Mouse (Mus musculus): Measurements from ENCODE around the gene Rnf180. TPM values are rescaled to one million over a fixed set of nuclear protein-coding genes. Genes with fewer than 3 reads are reported as not detected.

Rnf180 gene
- polyA plus RNA-seq, 1 experiment from 2014 or later: 6.8 TPM

DNA sequence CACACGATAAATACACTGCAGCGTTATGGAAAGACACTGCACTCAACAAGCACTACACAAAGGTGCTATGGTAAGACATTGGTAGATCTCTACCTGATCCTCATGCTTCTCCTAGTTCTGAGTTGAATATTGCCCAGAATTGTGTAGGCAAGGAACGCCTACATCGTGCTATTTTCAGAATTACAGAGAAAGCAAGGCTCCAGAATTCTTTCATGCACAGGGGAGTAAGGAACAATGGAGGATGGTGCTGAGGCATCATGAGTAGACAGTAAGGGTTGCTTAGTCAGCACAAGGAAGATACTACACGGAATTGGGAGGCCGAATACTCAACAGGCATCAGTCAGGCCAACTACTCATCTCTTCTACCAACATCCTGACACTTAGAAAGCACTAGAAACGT lies 105.9 kb downstream of the Rnf180 start:
- Histone ChIP-seq H3K27me3 (no peaks in the 10 kb centered on the region), H3K4me2 (replicated peaks) (no peak overlapping the region), H3K9me3 (replicated peaks) (no peaks in the 10 kb centered on the region), H3K36me3 (no peaks in the 10 kb centered on the region), H3K4me3 (replicated peaks) (no peak overlapping the region), H3K27ac (replicated peaks) (no peak overlapping the region), H3K4me1 (no peaks in the 10 kb centered on the region), H3K9ac (no peak overlapping the region)
- ATAC-seq (ENCODE audit: insufficient number of reproducible peaks, low FRiP score, low TSS enrichment, low read depth): no peak
- 90% methylated on average over 7 of the region's 7 CpGs for WGBS

DNA sequence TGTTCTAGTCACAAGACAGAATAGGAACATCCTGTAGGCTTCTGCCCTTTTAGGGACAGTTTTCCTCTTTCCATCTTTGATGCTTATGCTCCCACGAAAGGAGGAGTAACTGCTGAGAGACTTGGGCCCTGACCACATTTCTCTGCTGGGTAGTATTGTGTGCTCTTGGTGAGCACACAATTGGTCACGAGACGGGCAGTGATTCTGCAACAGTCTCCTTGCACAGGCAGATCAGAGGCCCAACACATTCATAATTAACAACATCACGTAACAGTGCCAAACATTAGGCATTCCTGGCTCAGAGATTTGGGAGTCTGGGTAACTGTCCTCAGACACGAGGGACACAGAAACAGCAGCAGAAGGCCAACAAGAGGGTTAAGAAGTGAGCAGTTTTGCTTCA lies 113.8 kb downstream of the Rnf180 start:
- Histone ChIP-seq H3K4me2 (replicated peaks) (no peak overlapping the region), H3K4me1 (no peaks in the 10 kb centered on the region), H3K27ac (replicated peaks) (no peak overlapping the region), H3K4me3 (replicated peaks) (no peak overlapping the region), H3K9me3 (replicated peaks) (no peaks in the 10 kb centered on the region), H3K36me3 (no peaks in the 10 kb centered on the region), H3K27me3 (no peaks in the 10 kb centered on the region), H3K9ac (no peak overlapping the region)
- WGBS: 86% methylated on average over 5 of the region's 5 CpGs
- no peak for ATAC-seq (ENCODE audit: insufficient number of reproducible peaks, low FRiP score, low TSS enrichment, low read depth)

GRCm38 (mm10) chr13:105165441-105165840 lies 129.2 kb downstream of the Rnf180 start:
- Histone ChIP-seq H3K4me3 (replicated peaks) (no peak overlapping the region), H3K9me3 (replicated peaks) (no peaks in the 10 kb centered on the region), H3K36me3 (no peaks in the 10 kb centered on the region), H3K27ac (replicated peaks) (no peak overlapping the region), H3K9ac (no peak overlapping the region), H3K4me1 (no peaks in the 10 kb centered on the region), H3K27me3 (no peaks in the 10 kb centered on the region), H3K4me2 (replicated peaks) (no peak overlapping the region)
- whole genome bisulfite sequencing: 78% methylated on average over 6 of the region's 6 CpGs
- no peak for ATAC-seq (ENCODE audit: insufficient number of reproducible peaks, low FRiP score, low TSS enrichment, low read depth)

DNA sequence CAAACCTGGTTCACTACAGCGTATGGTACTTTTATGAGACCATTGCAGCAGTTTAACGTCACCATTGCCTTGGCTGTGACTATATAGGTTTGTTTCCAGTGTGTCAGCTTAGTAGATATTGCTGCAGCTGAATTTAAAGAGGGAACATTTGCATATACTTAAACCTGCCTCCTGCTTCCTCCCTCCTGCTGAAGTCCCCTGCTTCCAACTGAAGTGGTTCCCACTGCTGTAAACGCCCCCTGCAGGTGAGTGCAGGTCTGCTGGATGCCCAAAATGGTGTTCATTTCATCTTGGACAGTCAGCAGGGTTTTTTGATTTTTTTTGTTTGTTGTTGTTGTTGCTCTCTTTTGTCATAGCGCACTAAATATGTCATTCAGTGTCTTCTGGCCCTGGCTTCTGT lies 140.7 kb downstream of the Rnf180 start:
- Histone ChIP-seq H3K27me3 (no peaks in the 10 kb centered on the region), H3K36me3 (no peaks in the 10 kb centered on the region), H3K4me2 (replicated peaks) (no peak overlapping the region), H3K9me3 (replicated peaks) (no peaks in the 10 kb centered on the region), H3K9ac (no peak overlapping the region), H3K4me3 (replicated peaks) (no peak overlapping the region), H3K27ac (replicated peaks) (no peak overlapping the region), H3K4me1 (no peaks in the 10 kb centered on the region)
- WGBS: 58% methylated on average over 4 of the region's 4 CpGs
- no peak for ATAC-seq (ENCODE audit: insufficient number of reproducible peaks, low FRiP score, low TSS enrichment, low read depth)

DNA sequence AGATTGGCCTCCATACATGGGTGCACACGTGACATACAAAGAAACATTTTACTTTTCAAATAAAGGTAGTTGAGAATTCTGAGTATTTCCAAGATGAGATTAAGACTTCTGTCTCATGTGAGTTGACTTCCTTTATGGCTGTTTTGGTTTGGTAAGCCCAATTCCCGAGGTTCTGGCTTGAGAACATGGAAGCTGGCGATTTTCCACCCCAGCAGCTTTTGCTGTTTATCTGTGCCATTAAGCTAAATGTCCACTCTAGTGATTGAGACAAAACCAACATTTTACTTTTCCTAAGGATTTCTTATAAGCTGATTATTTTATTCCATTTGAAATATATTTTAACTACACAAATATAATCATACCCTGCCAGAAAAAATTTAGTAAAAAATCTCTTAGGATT lies 144.6 kb downstream of the Rnf180 start:
- H3K27me3 ChIP-seq: no peaks in the 10 kb centered on the region
- no peaks in the 10 kb centered on the region for H3K9me3 ChIP-seq (replicated peaks)
- ATAC-seq (ENCODE audit: insufficient number of reproducible peaks, low FRiP score, low TSS enrichment, low read depth): no peak
- H3K4me3 ChIP-seq (replicated peaks): no peak overlapping the region
- H3K4me1 ChIP-seq: no peaks in the 10 kb centered on the region
- no peak overlapping the region for H3K27ac ChIP-seq (replicated peaks)
- WGBS: 79% methylated on average over 3 of the region's 3 CpGs
- H3K36me3 ChIP-seq: no peaks in the 10 kb centered on the region
- no peak overlapping the region for H3K9ac ChIP-seq
- H3K4me2 ChIP-seq (replicated peaks): no peak overlapping the region

- WGBS: 40% methylated on average over 4 of the region's 4 CpGs
- no peak overlapping the region for H3K4me3 ChIP-seq (replicated peaks)
- H3K36me3 ChIP-seq: no peaks in the 10 kb centered on the region
- H3K27me3 ChIP-seq: no peaks in the 10 kb centered on the region
- no peak overlapping the region for H3K9ac ChIP-seq
- H3K4me1 ChIP-seq: no peaks in the 10 kb centered on the region
- no peak for ATAC-seq (ENCODE audit: insufficient number of reproducible peaks, low FRiP score, low TSS enrichment, low read depth)
- no peak overlapping the region for H3K27ac ChIP-seq (replicated peaks)
- H3K4me2 ChIP-seq (replicated peaks): no peak overlapping the region
- no peaks in the 10 kb centered on the region for H3K9me3 ChIP-seq (replicated peaks)
Observed at GRCm38 (mm10) chr13:105147795-105148418, 146.7 kb downstream of the Rnf180 start.

DNA sequence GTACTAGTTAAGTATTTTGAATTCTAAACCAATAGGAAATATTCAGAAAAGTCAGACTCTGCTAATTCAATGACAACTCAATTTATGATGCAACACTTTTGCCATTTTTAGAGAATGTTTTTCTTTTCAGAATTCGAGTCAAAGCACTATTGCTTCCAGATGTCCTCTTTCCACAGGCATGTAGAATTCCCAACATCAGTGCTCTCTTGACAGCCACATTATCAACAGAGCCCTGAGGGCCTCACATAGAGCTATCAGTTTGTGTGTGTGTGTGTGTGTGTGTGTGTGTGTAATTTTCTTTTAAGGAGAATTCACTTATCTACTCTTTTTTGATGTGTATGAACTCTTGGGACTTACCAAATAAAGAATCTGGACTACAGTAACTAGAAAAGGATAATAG lies 147.8 kb downstream of the Rnf180 start:
- Histone ChIP-seq H3K27ac (replicated peaks) (no peak overlapping the region), H3K9me3 (replicated peaks) (no peaks in the 10 kb centered on the region), H3K4me3 (replicated peaks) (no peak overlapping the region), H3K9ac (no peak overlapping the region), H3K4me1 (no peaks in the 10 kb centered on the region), H3K36me3 (no peaks in the 10 kb centered on the region), H3K27me3 (no peaks in the 10 kb centered on the region), H3K4me2 (replicated peaks) (no peak overlapping the region)
- 6% methylated on average over 1 of the region's 1 CpGs for WGBS
- ATAC-seq (ENCODE audit: insufficient number of reproducible peaks, low FRiP score, low TSS enrichment, low read depth): no peak

DNA sequence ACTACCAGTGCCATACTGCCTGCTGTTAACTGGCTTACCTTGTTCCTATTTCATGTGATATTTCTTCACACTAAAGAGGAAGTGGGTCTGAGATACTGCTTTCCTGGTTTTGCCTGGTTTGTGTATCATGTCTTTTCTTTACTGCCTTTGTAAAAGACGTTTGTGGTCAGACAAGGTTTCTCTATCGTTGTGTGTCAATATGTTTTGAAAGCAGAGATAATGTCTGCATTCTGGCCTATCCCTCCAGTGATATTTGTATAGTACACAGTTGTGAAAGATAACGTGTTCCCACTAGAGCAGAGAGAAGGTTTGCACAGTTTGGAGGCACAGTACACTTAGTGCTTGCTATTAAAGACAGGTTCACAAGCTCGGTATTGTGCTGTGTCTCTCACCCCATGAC lies 154.7 kb downstream of the Rnf180 start:
- Histone ChIP-seq H3K36me3 (no peaks in the 10 kb centered on the region), H3K4me1 (no peaks in the 10 kb centered on the region), H3K27me3 (no peaks in the 10 kb centered on the region), H3K9me3 (replicated peaks) (no peaks in the 10 kb centered on the region), H3K4me3 (replicated peaks) (no peak overlapping the region), H3K27ac (replicated peaks) (no peak overlapping the region), H3K4me2 (replicated peaks) (no peak overlapping the region), H3K9ac (no peak overlapping the region)
- ATAC-seq (ENCODE audit: insufficient number of reproducible peaks, low FRiP score, low TSS enrichment, low read depth): no peak
- 70% methylated on average over 4 of the region's 4 CpGs for WGBS

DNA sequence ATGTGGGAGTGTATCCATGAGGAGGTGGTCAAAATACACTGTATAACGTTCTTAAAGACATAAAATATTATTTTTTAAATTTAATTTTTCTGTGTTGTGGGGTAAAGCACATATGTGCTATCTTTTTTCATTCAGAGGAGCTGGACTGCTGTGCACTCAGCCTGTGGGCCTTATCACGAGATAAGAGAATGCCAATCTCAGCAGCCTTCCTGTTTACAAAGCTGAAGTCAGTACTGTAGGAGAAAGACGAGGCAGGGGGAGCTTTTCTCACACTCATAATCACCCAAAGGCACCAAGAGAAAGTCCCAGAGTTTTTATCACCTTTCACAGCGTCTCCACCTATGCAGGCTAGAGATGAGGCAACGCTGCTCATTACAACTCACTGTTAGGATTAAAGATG lies 160.2 kb downstream of the Rnf180 start:
- Histone ChIP-seq H3K4me1 (no peaks in the 10 kb centered on the region), H3K27me3 (no peaks in the 10 kb centered on the region), H3K27ac (replicated peaks) (no peak overlapping the region), H3K4me2 (replicated peaks) (no peak overlapping the region), H3K36me3 (no peaks in the 10 kb centered on the region), H3K9me3 (replicated peaks) (no peaks in the 10 kb centered on the region), H3K4me3 (replicated peaks) (no peak overlapping the region), H3K9ac (no peak overlapping the region)
- WGBS: 72% methylated on average over 5 of the region's 5 CpGs
- ATAC-seq (ENCODE audit: insufficient number of reproducible peaks, low FRiP score, low TSS enrichment, low read depth): no peak

- WGBS: 71% methylated on average over 2 of the region's 2 CpGs
- Histone ChIP-seq H3K9me3 (replicated peaks) (no peaks in the 10 kb centered on the region), H3K4me3 (replicated peaks) (no peak overlapping the region), H3K27ac (replicated peaks) (no peak overlapping the region), H3K27me3 (no peaks in the 10 kb centered on the region), H3K4me2 (replicated peaks) (no peak overlapping the region), H3K36me3 (no peaks in the 10 kb centered on the region), H3K9ac (no peak overlapping the region), H3K4me1 (no peaks in the 10 kb centered on the region)
- no peak for ATAC-seq (ENCODE audit: insufficient number of reproducible peaks, low FRiP score, low TSS enrichment, low read depth)
Observed at GRCm38 (mm10) chr13:105132776-105133175, 161.8 kb downstream of the Rnf180 start.

DNA sequence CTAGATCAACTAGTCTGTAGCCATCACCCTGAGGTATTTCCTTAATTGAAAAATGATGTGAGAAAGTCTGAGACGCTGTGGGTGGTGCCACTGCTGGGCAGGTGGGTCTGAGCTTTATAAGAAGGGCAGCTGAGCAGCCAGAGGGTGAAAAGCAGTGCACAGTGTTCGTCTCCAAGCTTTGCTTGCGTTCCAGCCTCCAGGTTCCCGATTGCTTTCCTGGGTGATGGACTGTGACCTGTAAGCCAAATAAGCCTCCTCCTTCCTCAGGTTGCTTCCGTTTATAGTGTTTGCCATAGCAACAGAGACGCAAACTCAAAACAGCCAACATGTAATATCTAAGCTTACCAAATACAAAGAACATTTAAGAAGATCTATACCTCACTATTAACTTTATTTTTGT lies 162.2 kb downstream of the Rnf180 start:
- Histone ChIP-seq H3K36me3 (no peaks in the 10 kb centered on the region), H3K4me2 (replicated peaks) (no peak overlapping the region), H3K4me3 (replicated peaks) (no peak overlapping the region), H3K9me3 (replicated peaks) (no peaks in the 10 kb centered on the region), H3K27me3 (no peaks in the 10 kb centered on the region), H3K27ac (replicated peaks) (no peak overlapping the region), H3K9ac (no peak overlapping the region), H3K4me1 (no peaks in the 10 kb centered on the region)
- 69% methylated on average over 6 of the region's 6 CpGs for WGBS
- no peak for ATAC-seq (ENCODE audit: insufficient number of reproducible peaks, low FRiP score, low TSS enrichment, low read depth)

- Histone ChIP-seq H3K4me3 (replicated peaks) (no peak overlapping the region), H3K4me1 (no peaks in the 10 kb centered on the region), H3K36me3 (no peaks in the 10 kb centered on the region), H3K9ac (no peak overlapping the region), H3K27ac (replicated peaks) (no peak overlapping the region), H3K27me3 (no peaks in the 10 kb centered on the region), H3K9me3 (replicated peaks) (no peaks in the 10 kb centered on the region), H3K4me2 (replicated peaks) (no peak overlapping the region)
- WGBS: 68% methylated on average over 6 of the region's 6 CpGs
- no peak for ATAC-seq (ENCODE audit: insufficient number of reproducible peaks, low FRiP score, low TSS enrichment, low read depth)
Observed at GRCm38 (mm10) chr13:105130080-105130479, 164.5 kb downstream of the Rnf180 start.
